Mouse (Mus musculus): ENCODE measurements around the gene Fndc11.

The Fndc11 gene

GRCm38 (mm10) chr2:181266839-181267238 lies 47.0 kb downstream of the Fndc11 start:
- DNase-seq (ENCODE audit: low spot score in 2 of 2): no peak

GRCm38 (mm10) chr2:181272092-181272491 lies 52.3 kb downstream of the Fndc11 start:
- DNase-seq (ENCODE audit: low spot score in 2 of 2): no peak

All from natural killer cell, adult 2 months (primary cell).